Mouse (Mus musculus): ENCODE results near the gene Pitpnc1. TPM values are rescaled to one million over a fixed set of nuclear protein-coding genes. Genes with fewer than 3 reads are reported as not detected.

Gene Pitpnc1
- polyA plus RNA-seq, 1 experiment from 2014 or later, result 16.0 TPM

- H3K9me3 ChIP-seq (ENCODE audit: control insufficient read depth, low read length), result no peaks in the 10 kb centered on the region
- H3K9ac ChIP-seq (ENCODE audit: low read length), result no peak overlapping the region
- whole genome bisulfite sequencing, result 71% methylated on average over 4 of the region's 4 CpGs
- H3K27ac ChIP-seq (replicated peaks in 1 of 2; ENCODE audit: control insufficient read depth in 1 of 2, insufficient read depth in 1 of 2, low read depth in 2 of 2, low read length in 2 of 2), result peak overlapping the region in 1 of 2 experiments; percentile 14; a peak in 1 of 4 replicates
- H3K4me3 ChIP-seq (ENCODE audit: control insufficient read depth in 1 of 2, insufficient read depth in 1 of 2, low read depth in 1 of 2, low read length in 2 of 2), result no peak overlapping the region
- H3K4me2 ChIP-seq (ENCODE audit: low read length), result no peak overlapping the region
- no peaks in the 10 kb centered on the region for H3K27me3 ChIP-seq (ENCODE audit: control insufficient read depth, insufficient read depth, low read length)
- H3K36me3 ChIP-seq (ENCODE audit: control insufficient read depth, insufficient read depth, low read length), result no peaks in the 10 kb centered on the region
- peaks cover 18 to 41% of the 10 kb centered on the region in 2 experiments for H3K4me1 ChIP-seq (ENCODE audit: control insufficient read depth in 2 of 2, insufficient read depth in 2 of 2, low read length in 2 of 2)
- ATAC-seq (ENCODE audit: insufficient number of reproducible peaks, insufficient read depth, low FRiP score, low read depth), result no peak
Observed at GRCm38 (mm10) chr11:107343031-107343430, 127.5 kb downstream of the Pitpnc1 start.

- Histone ChIP-seq H3K27me3 (ENCODE audit: control insufficient read depth, insufficient read depth, low read length) (no peaks in the 10 kb centered on the region), H3K4me3 (ENCODE audit: control insufficient read depth in 1 of 2, insufficient read depth in 1 of 2, low read depth in 1 of 2, low read length in 2 of 2) (no peak overlapping the region), H3K27ac (replicated peaks in 1 of 2; ENCODE audit: control insufficient read depth in 1 of 2, insufficient read depth in 1 of 2, low read depth in 2 of 2, low read length in 2 of 2) (peak overlapping the region; percentile 32 to 85; a peak in 3 of 4 replicates), H3K9me3 (ENCODE audit: control insufficient read depth, low read length) (no peaks in the 10 kb centered on the region), H3K4me2 (ENCODE audit: low read length) (0 out of 2 replicates have a peak overlapping the region, but pooled peaks have one; percentile 4), H3K36me3 (ENCODE audit: control insufficient read depth, insufficient read depth, low read length) (no peaks in the 10 kb centered on the region), H3K9ac (ENCODE audit: low read length) (no peak overlapping the region), H3K4me1 (ENCODE audit: control insufficient read depth in 2 of 2, insufficient read depth in 2 of 2, low read length in 2 of 2) (peaks cover 24 to 47% of the 10 kb centered on the region in 2 experiments)
- 33% methylated on average over 1 of the region's 1 CpGs for WGBS
- ATAC-seq (ENCODE audit: insufficient number of reproducible peaks, insufficient read depth, low FRiP score, low read depth), result peak; percentile 29; the same call in 1 of the 2 replicates
Observed at GRCm38 (mm10) chr11:107342432-107342831, 128.1 kb downstream of the Pitpnc1 start.

- Histone ChIP-seq H3K27me3 (ENCODE audit: control insufficient read depth, insufficient read depth, low read length) (no peaks in the 10 kb centered on the region), H3K4me1 (ENCODE audit: control insufficient read depth in 2 of 2, insufficient read depth in 2 of 2, low read length in 2 of 2) (peaks cover 31 to 59% of the 10 kb centered on the region in 2 experiments), H3K4me3 (ENCODE audit: control insufficient read depth in 1 of 2, insufficient read depth in 1 of 2, low read depth in 1 of 2, low read length in 2 of 2) (no peak overlapping the region), H3K4me2 (ENCODE audit: low read length) (peak overlapping the region; percentile 22), H3K27ac (replicated peaks in 1 of 2; ENCODE audit: control insufficient read depth in 1 of 2, insufficient read depth in 1 of 2, low read depth in 2 of 2, low read length in 2 of 2) (peak overlapping the region; percentile 23 to 85), H3K9me3 (ENCODE audit: control insufficient read depth, low read length) (no peaks in the 10 kb centered on the region), H3K36me3 (ENCODE audit: control insufficient read depth, insufficient read depth, low read length) (no peaks in the 10 kb centered on the region), H3K9ac (ENCODE audit: low read length) (peak overlapping the region; percentile 56; the same call in 1 of the 2 replicates)
- ATAC-seq (ENCODE audit: insufficient number of reproducible peaks, insufficient read depth, low FRiP score, low read depth), result no peak
- WGBS, result 27% methylated on average over 15 of the region's 15 CpGs
Observed at GRCm38 (mm10) chr11:107341293-107341692, 129.2 kb downstream of the Pitpnc1 start.

GRCm38 (mm10) chr11:107340793-107341192, 129.7 kb downstream of the Pitpnc1 start:
- Histone ChIP-seq H3K9me3 (ENCODE audit: control insufficient read depth, low read length) (no peaks in the 10 kb centered on the region), H3K9ac (ENCODE audit: low read length) (no peak overlapping the region), H3K27ac (replicated peaks in 1 of 2; ENCODE audit: control insufficient read depth in 1 of 2, insufficient read depth in 1 of 2, low read depth in 2 of 2, low read length in 2 of 2) (peak overlapping the region in 1 of 2 experiments; percentile 85; a peak in 2 of 4 replicates), H3K36me3 (ENCODE audit: control insufficient read depth, insufficient read depth, low read length) (no peaks in the 10 kb centered on the region), H3K4me3 (ENCODE audit: control insufficient read depth in 1 of 2, insufficient read depth in 1 of 2, low read depth in 1 of 2, low read length in 2 of 2) (no peak overlapping the region), H3K27me3 (ENCODE audit: control insufficient read depth, insufficient read depth, low read length) (no peaks in the 10 kb centered on the region), H3K4me1 (ENCODE audit: control insufficient read depth in 2 of 2, insufficient read depth in 2 of 2, low read length in 2 of 2) (peaks cover 34 to 64% of the 10 kb centered on the region in 2 experiments), H3K4me2 (ENCODE audit: low read length) (no peak overlapping the region; the same call in 1 of the 2 replicates)
- 9% methylated on average over 2 of the region's 2 CpGs for WGBS
- ATAC-seq (ENCODE audit: insufficient number of reproducible peaks, insufficient read depth, low FRiP score, low read depth), result no peak

- no peak overlapping the region for H3K9ac ChIP-seq (ENCODE audit: low read length)
- no peaks in the 10 kb centered on the region for H3K9me3 ChIP-seq (ENCODE audit: control insufficient read depth, low read length)
- H3K27ac ChIP-seq (replicated peaks in 1 of 2; ENCODE audit: control insufficient read depth in 1 of 2, insufficient read depth in 1 of 2, low read depth in 2 of 2, low read length in 2 of 2), result no peak overlapping the region
- no peaks in the 10 kb centered on the region for H3K36me3 ChIP-seq (ENCODE audit: control insufficient read depth, insufficient read depth, low read length)
- no peak for ATAC-seq (ENCODE audit: insufficient number of reproducible peaks, insufficient read depth, low FRiP score, low read depth)
- H3K27me3 ChIP-seq (ENCODE audit: control insufficient read depth, insufficient read depth, low read length), result no peaks in the 10 kb centered on the region
- H3K4me3 ChIP-seq (ENCODE audit: control insufficient read depth in 1 of 2, insufficient read depth in 1 of 2, low read depth in 1 of 2, low read length in 2 of 2), result no peak overlapping the region
- no peak overlapping the region for H3K4me2 ChIP-seq (ENCODE audit: low read length)
- H3K4me1 ChIP-seq (ENCODE audit: control insufficient read depth in 2 of 2, insufficient read depth in 2 of 2, low read length in 2 of 2), result peaks cover 43 to 75% of the 10 kb centered on the region in 2 experiments
- WGBS, result 76% methylated on average over 7 of the region's 7 CpGs
Observed at GRCm38 (mm10) chr11:107339224-107339805, 131.2 kb downstream of the Pitpnc1 start.

GRCm38 (mm10) chr11:107337391-107338148, 132.9 kb downstream of the Pitpnc1 start:
- H3K27me3 ChIP-seq (ENCODE audit: control insufficient read depth, insufficient read depth, low read length), result no peaks in the 10 kb centered on the region
- H3K9ac ChIP-seq (ENCODE audit: low read length), result peak overlapping the region; percentile 47
- ATAC-seq (ENCODE audit: insufficient number of reproducible peaks, insufficient read depth, low FRiP score, low read depth), result no peak
- WGBS, result 47% methylated on average over 18 of the region's 18 CpGs
- H3K9me3 ChIP-seq (ENCODE audit: control insufficient read depth, low read length), result peaks cover 3% of the 10 kb centered on the region; the same call in 1 of the 2 replicates
- H3K4me3 ChIP-seq (ENCODE audit: control insufficient read depth in 1 of 2, insufficient read depth in 1 of 2, low read depth in 1 of 2, low read length in 2 of 2), result no peak overlapping the region
- H3K4me2 ChIP-seq (ENCODE audit: low read length), result peak overlapping the region; percentile 19
- peaks cover 39 to 69% of the 10 kb centered on the region in 2 experiments for H3K4me1 ChIP-seq (ENCODE audit: control insufficient read depth in 2 of 2, insufficient read depth in 2 of 2, low read length in 2 of 2)
- peak overlapping the region; percentile 53 to 64 for H3K27ac ChIP-seq (replicated peaks in 1 of 2; ENCODE audit: control insufficient read depth in 1 of 2, insufficient read depth in 1 of 2, low read depth in 2 of 2, low read length in 2 of 2)
- no peaks in the 10 kb centered on the region for H3K36me3 ChIP-seq (ENCODE audit: control insufficient read depth, insufficient read depth, low read length)

- H3K9me3 ChIP-seq (ENCODE audit: control insufficient read depth, low read length), result peaks cover 3% of the 10 kb centered on the region; the same call in 1 of the 2 replicates
- H3K27me3 ChIP-seq (ENCODE audit: control insufficient read depth, insufficient read depth, low read length), result no peaks in the 10 kb centered on the region
- H3K27ac ChIP-seq (replicated peaks in 1 of 2; ENCODE audit: control insufficient read depth in 1 of 2, insufficient read depth in 1 of 2, low read depth in 2 of 2, low read length in 2 of 2), result peak overlapping the region; percentile 86 to 98
- WGBS, result 64% methylated on average over 11 of the region's 11 CpGs
- peak overlapping the region; percentile 44 for H3K4me2 ChIP-seq (ENCODE audit: low read length)
- no peak overlapping the region for H3K4me3 ChIP-seq (ENCODE audit: control insufficient read depth in 1 of 2, insufficient read depth in 1 of 2, low read depth in 1 of 2, low read length in 2 of 2)
- peak; percentile 19; the same call in 1 of the 2 replicates for ATAC-seq (ENCODE audit: insufficient number of reproducible peaks, insufficient read depth, low FRiP score, low read depth)
- no peak overlapping the region for H3K9ac ChIP-seq (ENCODE audit: low read length)
- no peaks in the 10 kb centered on the region for H3K36me3 ChIP-seq (ENCODE audit: control insufficient read depth, insufficient read depth, low read length)
- peaks cover 31 to 51% of the 10 kb centered on the region in 2 experiments for H3K4me1 ChIP-seq (ENCODE audit: control insufficient read depth in 2 of 2, insufficient read depth in 2 of 2, low read length in 2 of 2)
Observed at GRCm38 (mm10) chr11:107335756-107336155, 134.7 kb downstream of the Pitpnc1 start.
